Mouse (Mus musculus): Measurements from ENCODE around the gene Stx8.

DNA sequence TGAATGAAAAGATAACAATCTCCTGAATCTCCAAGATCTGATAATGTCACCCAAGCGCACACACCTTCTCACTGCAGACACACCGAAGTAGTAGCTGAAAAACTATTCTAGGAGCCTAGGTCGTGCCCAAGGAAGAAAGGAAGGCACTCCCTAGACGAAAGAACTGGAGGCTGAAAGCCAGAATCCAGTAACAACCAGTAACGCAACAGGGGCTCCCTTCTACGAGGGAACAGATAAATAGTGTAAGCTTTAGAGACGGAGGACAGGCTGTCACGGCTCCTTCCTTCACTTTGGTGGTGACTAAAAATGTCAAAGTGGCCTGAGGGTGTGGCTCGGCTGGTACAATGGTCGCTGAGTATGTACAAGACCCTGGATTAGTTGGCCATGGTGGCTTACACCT, 236.6 kb downstream of the Stx8 start:
- TF ChIP-seq CTCF (IDR thresholded peaks at IDR 0.05; ENCODE audit: borderline replicate concordance, insufficient read depth, low read length): no peak
- TF ChIP-seq POLR2A (IDR thresholded peaks at IDR 0.05; ENCODE audit: low read depth, low read length): no peak
